Mouse (Mus musculus) neural tube, embryonic 12.5 days (tissue): ENCODE measurements around the gene Shank3. TPM values are rescaled to one million over a fixed set of nuclear protein-coding genes. Genes with fewer than 3 reads are reported as not detected.

Experiments
- ATAC-seq: fragments of 200-750 bp; cut with Nextera tagmentation; 2 replicates; pipeline ENCODE4 v1.8.0; 2017; ENCODE audit warnings: low read depth, mild to moderate bottlenecking, moderate TSS enrichment, moderate library complexity; ENCODE audit not compliant: low FRiP score
- H3K27ac ChIP-seq: fragments of 300-500 bp; sonication (generic); 2 replicates; pipeline ENCODE4 v1.5.1; 2016
- H3K27me3 ChIP-seq: fragments of 300-500 bp; sonication (generic); replicated peaks from 2 replicates; pipeline ENCODE4 v1.6.1; 2016; ENCODE audit warnings: mild to moderate bottlenecking
- H3K36me3 ChIP-seq: fragments of 300-500 bp; sonication (generic); 2 replicates; pipeline ENCODE4 v1.6.1; 2016; ENCODE audit warnings: mild to moderate bottlenecking
- H3K4me1 ChIP-seq: fragments of 300-500 bp; sonication (generic); 2 replicates; pipeline ENCODE4 v1.6.1; 2016
- H3K4me2 ChIP-seq: fragments of 300-500 bp; sonication (generic); replicated peaks from 2 replicates; pipeline ENCODE4 v1.6.1; 2016; ENCODE audit warnings: mild to moderate bottlenecking
- H3K4me3 ChIP-seq: fragments of 300-500 bp; sonication (generic); 2 replicates; pipeline ENCODE4 v1.5.1; 2016
- H3K9ac ChIP-seq: fragments of 300-500 bp; sonication (generic); 2 replicates; pipeline ENCODE4 v1.6.1; 2016; ENCODE audit warnings: mild to moderate bottlenecking
- H3K9me3 ChIP-seq: fragments of 300-500 bp; sonication (generic); 2 replicates; pipeline ENCODE4 v1.6.1; 2016; ENCODE audit warnings: mild to moderate bottlenecking
- WGBS: fragments of 180-500 bp; shearing (Covaris S2); methylation state at CpG from one replicate; pipeline ENCODE4 v1.1.7; 2016; 5-methylcytosine and 5-hydroxymethylcytosine counted together
- polyA plus RNA-seq: library from polyadenylated mRNA; unstranded; fragments of >200 nt; fragmentation: Nextera tagmentation; extraction: Ambion mirVana; gene quantifications from 2 replicates; pipeline ENCODE4 v1.2.1, GENCODE M21; 2016

Shank3 gene
- polyA plus RNA-seq, 1 experiment from 2014 or later: 4.8 TPM

- no peak for ATAC-seq
- Histone ChIP-seq H3K9ac (no peak overlapping the region), H3K27ac (no peak overlapping the region), H3K4me2 (no peak overlapping the region), H3K4me3 (no peak overlapping the region), H3K27me3 (peaks cover 26% of the 10 kb centered on the region), H3K36me3 (peaks cover 15% of the 10 kb centered on the region; the same call in 1 of the 2 replicates), H3K9me3 (no peaks in the 10 kb centered on the region), H3K4me1 (peaks cover 18% of the 10 kb centered on the region)
- 91% methylated on average over 8 of the region's 8 CpGs for WGBS
Observed at GRCm38 (mm10) chr15:89550506-89550905, 51.1 kb downstream of the Shank3 start.

- peaks cover 11% of the 10 kb centered on the region; the same call in 1 of the 2 replicates for H3K36me3 ChIP-seq
- peaks cover 37% of the 10 kb centered on the region for H3K27me3 ChIP-seq
- no peak overlapping the region for H3K9ac ChIP-seq
- no peak for ATAC-seq
- H3K4me3 ChIP-seq: no peak overlapping the region
- peaks cover 24% of the 10 kb centered on the region for H3K4me1 ChIP-seq
- H3K9me3 ChIP-seq: no peaks in the 10 kb centered on the region
- no peak overlapping the region for H3K4me2 ChIP-seq
- H3K27ac ChIP-seq: no peak overlapping the region
- WGBS: 92% methylated on average over 1 of the region's 1 CpGs
Observed at GRCm38 (mm10) chr15:89551733-89552132, 52.3 kb downstream of the Shank3 start.

GRCm38 (mm10) chr15:89555591-89555990 lies 56.2 kb downstream of the Shank3 start:
- Histone ChIP-seq H3K27ac (no peak overlapping the region), H3K9ac (no peak overlapping the region), H3K9me3 (no peaks in the 10 kb centered on the region), H3K4me3 (no peak overlapping the region), H3K36me3 (peaks cover 2% of the 10 kb centered on the region; the same call in 1 of the 2 replicates), H3K4me2 (no peak overlapping the region), H3K27me3 (peaks cover 45% of the 10 kb centered on the region), H3K4me1 (peaks cover 19% of the 10 kb centered on the region)
- no peak for ATAC-seq
- WGBS: 88% methylated on average over 6 of the region's 6 CpGs

- Histone ChIP-seq H3K9me3 (no peaks in the 10 kb centered on the region), H3K4me2 (peak overlapping the region; percentile 50), H3K27ac (no peak overlapping the region), H3K4me1 (peaks cover 19% of the 10 kb centered on the region), H3K9ac (no peak overlapping the region), H3K27me3 (peaks cover 45% of the 10 kb centered on the region), H3K4me3 (peak overlapping the region; percentile 5; the same call in 1 of the 2 replicates), H3K36me3 (peaks cover 2% of the 10 kb centered on the region; the same call in 1 of the 2 replicates)
- ATAC-seq: peak; percentile 30; the same call in 1 of the 2 replicates
- WGBS: 24% methylated on average over 23 of the region's 23 CpGs
Observed at GRCm38 (mm10) chr15:89556401-89557178, 57.2 kb downstream of the Shank3 start.

GRCm38 (mm10) chr15:89557179-89557995 lies 58.0 kb downstream of the Shank3 start:
- 9% methylated on average over 40 of the region's 40 CpGs for WGBS
- H3K9me3 ChIP-seq: no peaks in the 10 kb centered on the region
- H3K27me3 ChIP-seq: peaks cover 45% of the 10 kb centered on the region
- H3K27ac ChIP-seq: no peak overlapping the region
- H3K4me3 ChIP-seq: peak overlapping the region; percentile 19
- ATAC-seq: no peak
- H3K9ac ChIP-seq: peak overlapping the region; percentile 42; the same call in 1 of the 2 replicates
- H3K4me2 ChIP-seq: peak overlapping the region; percentile 50
- H3K4me1 ChIP-seq: peaks cover 19% of the 10 kb centered on the region
- H3K36me3 ChIP-seq: peaks cover 2% of the 10 kb centered on the region; the same call in 1 of the 2 replicates

- Histone ChIP-seq H3K4me1 (peaks cover 19% of the 10 kb centered on the region), H3K27ac (no peak overlapping the region), H3K27me3 (peaks cover 45% of the 10 kb centered on the region), H3K36me3 (no peaks in the 10 kb centered on the region), H3K4me3 (peak overlapping the region; percentile 19), H3K9ac (peak overlapping the region; percentile 42; the same call in 1 of the 2 replicates), H3K9me3 (no peaks in the 10 kb centered on the region), H3K4me2 (peak overlapping the region; percentile 50)
- WGBS: 3% methylated on average over 34 of the region's 34 CpGs
- no peak for ATAC-seq
Observed at GRCm38 (mm10) chr15:89557996-89558390, 58.6 kb downstream of the Shank3 start.

GRCm38 (mm10) chr15:89559202-89559731 lies 59.8 kb downstream of the Shank3 start:
- H3K4me2 ChIP-seq: no peak overlapping the region
- no peak for ATAC-seq
- no peak overlapping the region for H3K27ac ChIP-seq
- H3K27me3 ChIP-seq: peaks cover 45% of the 10 kb centered on the region
- H3K36me3 ChIP-seq: no peaks in the 10 kb centered on the region
- H3K4me3 ChIP-seq: no peak overlapping the region
- peaks cover 19% of the 10 kb centered on the region for H3K4me1 ChIP-seq
- no peaks in the 10 kb centered on the region for H3K9me3 ChIP-seq
- 37% methylated on average over 10 of the region's 10 CpGs for WGBS
- H3K9ac ChIP-seq: no peak overlapping the region

GRCm38 (mm10) chr15:89568114-89568513 lies 68.7 kb downstream of the Shank3 start, which contains the start of gene Acr:
Gene Acr (plus strand): TSS chr15:89568326.
- Histone ChIP-seq H3K4me2 (no peak within 1 kb of the TSS), H3K9ac (no peak within 1 kb of the TSS), H3K36me3 (no peaks in the 10 kb centered on the region), H3K4me3 (no peak within 1 kb of the TSS), H3K27ac (no peak within 1 kb of the TSS), H3K4me1 (no peaks in the 10 kb centered on the region), H3K9me3 (no peaks in the 10 kb centered on the region), H3K27me3 (no peaks in the 10 kb centered on the region)
- ATAC-seq: no peak
- 93% methylated on average over 6 of the region's 6 CpGs for WGBS

- Histone ChIP-seq H3K4me1 (no peaks in the 10 kb centered on the region), H3K4me2 (no peak overlapping the region), H3K4me3 (no peak overlapping the region), H3K36me3 (no peaks in the 10 kb centered on the region), H3K9me3 (no peaks in the 10 kb centered on the region), H3K27ac (no peak overlapping the region), H3K9ac (no peak overlapping the region), H3K27me3 (no peaks in the 10 kb centered on the region)
- 81% methylated on average over 8 of the region's 8 CpGs for WGBS
- ATAC-seq: no peak
Observed at GRCm38 (mm10) chr15:89572147-89572546, 72.7 kb downstream of the Shank3 start.

- WGBS: 89% methylated on average over 7 of the region's 7 CpGs
- Histone ChIP-seq H3K27ac (no peak overlapping the region), H3K36me3 (peaks cover 37% of the 10 kb centered on the region), H3K9me3 (no peaks in the 10 kb centered on the region), H3K9ac (no peak overlapping the region), H3K4me2 (no peak overlapping the region), H3K27me3 (no peaks in the 10 kb centered on the region), H3K4me3 (no peak overlapping the region), H3K4me1 (no peaks in the 10 kb centered on the region)
- ATAC-seq: no peak
Observed at GRCm38 (mm10) chr15:89582494-89582893, 83.1 kb downstream of the Shank3 start.

GRCm38 (mm10) chr15:89585101-89585500 lies 85.7 kb downstream of the Shank3 start:
- Histone ChIP-seq H3K4me2 (no peak overlapping the region), H3K4me3 (no peak overlapping the region), H3K9me3 (no peaks in the 10 kb centered on the region), H3K27ac (no peak overlapping the region), H3K36me3 (peaks cover 43% of the 10 kb centered on the region), H3K4me1 (peaks cover under 1% of the 10 kb centered on the region; the same call in 1 of the 2 replicates), H3K27me3 (no peaks in the 10 kb centered on the region), H3K9ac (no peak overlapping the region)
- no peak for ATAC-seq
- WGBS: 89% methylated on average over 5 of the region's 5 CpGs

- Histone ChIP-seq H3K4me1 (peaks cover 5% of the 10 kb centered on the region), H3K36me3 (peaks cover 43% of the 10 kb centered on the region), H3K27me3 (no peaks in the 10 kb centered on the region), H3K9ac (no peak overlapping the region), H3K27ac (no peak overlapping the region), H3K4me2 (no peak overlapping the region), H3K4me3 (no peak overlapping the region), H3K9me3 (no peaks in the 10 kb centered on the region)
- WGBS: 94% methylated on average over 11 of the region's 11 CpGs
- ATAC-seq: no peak
Observed at GRCm38 (mm10) chr15:89585631-89586030, 86.2 kb downstream of the Shank3 start.
